Mouse (Mus musculus) liver, embryonic 13.5 days (tissue): ENCODE results near the gene Prep. TPM values are rescaled to one million over a fixed set of nuclear protein-coding genes. Genes with fewer than 3 reads are reported as not detected.

Source experiments
- ATAC-seq: fragments of 200-750 bp; cut with Nextera tagmentation; 2 replicates; pipeline ENCODE4 v1.8.0; 2017; ENCODE audit warnings: low read depth, mild to moderate bottlenecking, moderate number of reproducible peaks, moderate library complexity
- DNase-seq: peaks from one replicate; pipeline ENCODE4 v3.0.0; 2022
- H3K27ac ChIP-seq: fragments of 300-500 bp; sonication (generic); 2 replicates; pipeline ENCODE4 v1.5.1; 2015; ENCODE audit warnings: moderate library complexity, mild to moderate bottlenecking, inconsistent platforms
- H3K27me3 ChIP-seq: fragments of 300-500 bp; sonication (generic); 2 replicates; pipeline ENCODE4 v1.6.1; 2015; ENCODE audit warnings: mild to moderate bottlenecking, inconsistent platforms
- H3K36me3 ChIP-seq: fragments of 300-500 bp; sonication (generic); 2 replicates; pipeline ENCODE4 v1.6.1; 2015; ENCODE audit warnings: mild to moderate bottlenecking, inconsistent platforms
- H3K4me1 ChIP-seq: fragments of 300-500 bp; sonication (generic); replicated peaks from 2 replicates; pipeline ENCODE4 v1.6.1; 2015; ENCODE audit warnings: inconsistent platforms
- H3K4me2 ChIP-seq: fragments of 300-500 bp; sonication (generic); 2 replicates; pipeline ENCODE4 v1.6.1; 2015; ENCODE audit warnings: inconsistent platforms, mild to moderate bottlenecking, moderate library complexity
- H3K4me3 ChIP-seq: fragments of 300-500 bp; sonication (generic); replicated peaks from 2 replicates; pipeline ENCODE4 v1.5.1; 2015; ENCODE audit warnings: mild to moderate bottlenecking, inconsistent platforms
- H3K9ac ChIP-seq: fragments of 300-500 bp; sonication (generic); 2 replicates; pipeline ENCODE4 v1.6.1; 2015; ENCODE audit warnings: mild to moderate bottlenecking, inconsistent platforms
- H3K9me3 ChIP-seq: fragments of 300-500 bp; sonication (generic); replicated peaks from 2 replicates; pipeline ENCODE4 v1.6.1; 2016; ENCODE audit warnings: inconsistent platforms
- WGBS: fragments of 180-500 bp; shearing (Covaris S2); methylation state at CpG from one replicate; pipeline ENCODE4 v1.1.7; 2015; ENCODE audit not compliant: insufficient replicate concordance; 5-methylcytosine and 5-hydroxymethylcytosine counted together
- polyA plus RNA-seq: library from polyadenylated mRNA; unstranded; fragments of >200 nt; fragmentation: Nextera tagmentation; extraction: Ambion mirVana; gene quantifications from 2 replicates; pipeline ENCODE4 v1.2.1, GENCODE M21; 2015

The Prep gene
- polyA plus RNA-seq, 1 experiment from 2014 or later: 11.8 TPM

DNA sequence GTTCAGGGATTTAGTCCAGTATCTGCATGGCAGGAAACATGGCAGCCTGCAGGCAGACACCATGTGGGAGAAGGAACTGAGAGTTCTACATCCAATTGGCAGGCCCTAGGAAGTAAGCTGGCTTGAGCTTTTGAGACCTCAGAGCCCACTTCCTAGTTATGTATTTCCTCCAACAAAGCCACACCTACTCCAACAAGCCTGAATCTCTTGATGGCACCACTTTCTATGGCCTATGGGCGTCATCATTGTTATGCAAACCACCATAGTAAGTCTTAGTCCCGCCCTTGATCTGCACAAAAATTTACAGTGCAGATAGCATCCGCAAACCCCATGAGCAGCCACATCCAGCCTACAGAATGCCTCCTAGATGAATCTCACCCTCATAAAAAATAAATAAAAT is 54.6 kb downstream of the Prep start:
- Histone ChIP-seq H3K4me1 (no peaks in the 10 kb centered on the region), H3K36me3 (peaks cover 77% of the 10 kb centered on the region), H3K9me3 (no peaks in the 10 kb centered on the region), H3K9ac (no peak overlapping the region), H3K4me2 (no peak overlapping the region), H3K27ac (no peak overlapping the region), H3K27me3 (no peaks in the 10 kb centered on the region), H3K4me3 (no peak overlapping the region)
- no peak for DNase-seq
- ATAC-seq: no peak
- WGBS: 76% methylated on average over 3 of the region's 3 CpGs

DNA sequence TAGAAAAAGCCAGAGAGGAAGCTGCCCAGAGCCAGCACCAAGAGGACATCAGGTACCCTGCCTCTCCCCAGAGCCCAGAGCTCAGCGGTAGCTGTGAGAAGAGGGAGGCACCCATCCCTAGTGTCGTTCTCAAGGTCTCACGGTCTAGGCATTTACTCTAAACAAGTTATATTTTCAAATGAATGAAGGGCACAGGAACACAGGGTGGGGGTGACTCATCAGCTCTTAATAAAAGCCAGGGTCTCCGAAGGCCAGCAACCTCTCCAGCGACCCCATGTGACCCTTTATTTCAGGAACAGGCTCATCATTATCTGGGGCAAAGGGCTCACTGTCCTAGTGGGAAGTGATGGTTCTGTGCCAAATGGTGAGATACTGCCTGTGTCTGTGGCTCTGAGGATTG is 55.5 kb downstream of the Prep start:
- no peak overlapping the region for H3K27ac ChIP-seq
- peaks cover 74% of the 10 kb centered on the region for H3K36me3 ChIP-seq
- WGBS: 77% methylated on average over 5 of the region's 5 CpGs
- no peaks in the 10 kb centered on the region for H3K4me1 ChIP-seq
- no peak overlapping the region for H3K9ac ChIP-seq
- no peaks in the 10 kb centered on the region for H3K9me3 ChIP-seq
- DNase-seq (no peak), ATAC-seq (no peak)
- no peaks in the 10 kb centered on the region for H3K27me3 ChIP-seq
- H3K4me3 ChIP-seq: no peak overlapping the region
- H3K4me2 ChIP-seq: no peak overlapping the region

DNA sequence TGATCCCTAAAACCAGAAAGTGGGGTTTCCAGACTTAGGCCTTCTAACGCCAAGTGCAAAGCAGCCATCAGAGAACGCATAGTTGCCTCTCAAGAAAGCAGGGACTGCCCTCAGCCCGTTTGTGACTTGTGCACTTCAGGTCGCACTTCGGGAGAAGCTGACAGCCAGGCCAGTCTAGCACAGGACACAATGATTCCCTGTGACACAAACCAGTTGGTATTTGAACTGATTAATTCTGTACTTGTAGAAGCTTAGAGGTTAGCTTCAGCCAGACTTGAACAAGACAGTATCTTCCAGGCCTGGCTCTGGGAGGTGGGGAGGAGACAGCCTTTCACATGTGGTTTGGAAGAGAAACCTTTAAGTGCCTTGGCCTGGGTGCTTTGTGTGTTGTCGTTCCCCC is 56.0 kb downstream of the Prep start:
- Histone ChIP-seq H3K4me2 (no peak overlapping the region), H3K36me3 (peaks cover 75% of the 10 kb centered on the region), H3K9me3 (no peaks in the 10 kb centered on the region), H3K4me1 (no peaks in the 10 kb centered on the region), H3K4me3 (no peak overlapping the region), H3K9ac (no peak overlapping the region), H3K27me3 (no peaks in the 10 kb centered on the region), H3K27ac (no peak overlapping the region)
- DNase-seq (no peak), ATAC-seq (no peak)
- 75% methylated on average over 6 of the region's 6 CpGs for WGBS

DNA sequence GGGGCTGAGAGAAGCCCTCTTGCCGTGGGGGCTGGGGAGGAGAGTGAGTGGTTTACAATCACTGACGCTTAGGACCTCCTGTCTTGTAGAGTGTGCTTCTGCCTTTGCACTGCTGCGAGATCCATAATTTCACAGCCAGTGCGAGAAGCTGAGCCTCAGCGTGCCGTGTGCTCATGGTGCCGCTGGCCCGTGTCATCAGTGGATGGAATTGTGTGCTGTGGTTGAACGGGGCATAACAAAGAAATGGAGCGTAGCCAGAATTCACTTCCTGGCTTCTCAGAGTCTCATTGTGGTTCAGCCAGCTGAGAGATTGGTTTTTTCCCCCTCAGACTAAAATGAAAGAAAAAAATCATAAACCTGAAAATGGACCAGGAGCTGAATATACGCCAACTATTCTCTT is 62.1 kb downstream of the Prep start:
- H3K4me2 ChIP-seq: no peak overlapping the region
- no peak for DNase-seq
- no peak overlapping the region for H3K9ac ChIP-seq
- peaks cover 24% of the 10 kb centered on the region for H3K4me1 ChIP-seq
- H3K9me3 ChIP-seq: no peaks in the 10 kb centered on the region
- H3K36me3 ChIP-seq: peaks cover 49% of the 10 kb centered on the region
- H3K27ac ChIP-seq: no peak overlapping the region
- no peaks in the 10 kb centered on the region for H3K27me3 ChIP-seq
- no peak overlapping the region for H3K4me3 ChIP-seq
- 85% methylated on average over 11 of the region's 11 CpGs for WGBS
- ATAC-seq: no peak

DNA sequence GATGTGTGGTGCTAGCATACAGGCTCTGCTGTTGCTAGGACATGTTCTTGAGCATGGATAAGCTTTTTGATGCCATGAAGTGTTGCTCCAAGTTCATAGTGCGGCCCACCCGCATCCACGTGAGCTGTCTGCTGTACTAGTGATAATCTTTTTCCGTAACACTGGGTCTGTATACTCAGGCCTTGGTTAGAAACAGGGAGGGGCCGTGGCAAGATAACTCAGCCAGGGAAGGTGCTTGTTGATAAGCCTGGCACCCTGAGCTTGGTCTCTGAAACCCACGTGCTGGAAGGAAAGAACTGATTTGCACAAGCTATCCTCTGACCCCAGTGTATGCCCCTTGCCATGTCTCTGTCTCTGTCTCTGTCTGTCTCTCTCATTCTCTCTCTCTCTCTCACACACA is 63.0 kb downstream of the Prep start:
- Histone ChIP-seq H3K27ac (peak overlapping the region; percentile 44), H3K9ac (no peak overlapping the region), H3K36me3 (peaks cover 54% of the 10 kb centered on the region), H3K9me3 (no peaks in the 10 kb centered on the region), H3K27me3 (no peaks in the 10 kb centered on the region), H3K4me1 (peaks cover 24% of the 10 kb centered on the region), H3K4me2 (peak overlapping the region; percentile 15; the same call in 1 of the 2 replicates), H3K4me3 (no peak overlapping the region)
- WGBS: 12% methylated on average over 6 of the region's 6 CpGs
- ATAC-seq (peak; percentile 94), DNase-seq (peak; percentile 74)

DNA sequence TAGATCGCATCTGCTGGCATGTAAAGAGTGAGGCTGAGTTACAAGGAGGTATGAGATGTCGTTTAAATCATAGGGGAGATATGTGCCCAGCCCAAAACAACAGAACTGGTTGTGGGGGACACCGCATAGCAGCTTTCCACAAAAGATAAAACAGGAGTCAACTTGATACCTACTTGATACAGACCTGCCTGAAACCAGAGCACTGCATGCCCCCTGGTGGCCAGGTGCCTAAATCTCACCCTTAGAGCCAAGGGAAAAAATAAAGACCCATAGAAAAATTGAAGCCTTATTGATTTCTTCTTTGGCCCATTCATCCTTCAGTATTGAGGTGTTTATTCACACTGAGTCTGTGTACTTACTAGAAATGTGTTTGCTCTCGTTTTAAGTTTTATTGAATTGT is 65.4 kb downstream of the Prep start:
- no peak overlapping the region for H3K4me2 ChIP-seq
- no peak overlapping the region for H3K9ac ChIP-seq
- no peaks in the 10 kb centered on the region for H3K27me3 ChIP-seq
- H3K9me3 ChIP-seq: no peaks in the 10 kb centered on the region
- no peak overlapping the region for H3K4me3 ChIP-seq
- ATAC-seq (no peak), DNase-seq (peak; percentile 2)
- H3K27ac ChIP-seq: no peak overlapping the region
- H3K36me3 ChIP-seq: peaks cover 52% of the 10 kb centered on the region
- H3K4me1 ChIP-seq: peaks cover 24% of the 10 kb centered on the region
- 51% methylated on average over 4 of the region's 4 CpGs for WGBS

DNA sequence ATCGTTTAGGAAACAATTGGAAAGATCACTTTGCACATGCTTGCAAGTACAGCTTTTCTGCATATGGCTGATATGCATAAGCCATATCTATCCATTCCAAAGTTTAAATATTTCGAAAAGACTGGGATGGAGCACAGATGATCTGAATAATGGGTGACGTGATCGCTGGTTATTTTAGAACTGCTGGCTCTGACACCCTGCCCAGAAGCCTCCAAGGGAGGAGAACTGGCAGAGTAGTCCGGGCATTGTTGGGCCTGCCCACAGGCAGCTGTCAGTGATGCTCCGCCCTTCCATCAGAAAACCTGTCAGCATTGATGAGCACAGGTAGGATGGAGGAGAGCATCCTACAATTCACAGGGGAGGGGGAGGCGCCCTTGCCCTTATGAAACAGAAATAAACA is 69.8 kb downstream of the Prep start:
- H3K9ac ChIP-seq: no peak overlapping the region
- H3K27ac ChIP-seq: no peak overlapping the region
- no peaks in the 10 kb centered on the region for H3K9me3 ChIP-seq
- H3K27me3 ChIP-seq: no peaks in the 10 kb centered on the region
- WGBS: 74% methylated on average over 7 of the region's 7 CpGs
- peaks cover 3% of the 10 kb centered on the region; the same call in 1 of the 2 replicates for H3K4me1 ChIP-seq
- H3K4me3 ChIP-seq: no peak overlapping the region
- peaks cover 39% of the 10 kb centered on the region for H3K36me3 ChIP-seq
- ATAC-seq (no peak), DNase-seq (no peak)
- H3K4me2 ChIP-seq: no peak overlapping the region

DNA sequence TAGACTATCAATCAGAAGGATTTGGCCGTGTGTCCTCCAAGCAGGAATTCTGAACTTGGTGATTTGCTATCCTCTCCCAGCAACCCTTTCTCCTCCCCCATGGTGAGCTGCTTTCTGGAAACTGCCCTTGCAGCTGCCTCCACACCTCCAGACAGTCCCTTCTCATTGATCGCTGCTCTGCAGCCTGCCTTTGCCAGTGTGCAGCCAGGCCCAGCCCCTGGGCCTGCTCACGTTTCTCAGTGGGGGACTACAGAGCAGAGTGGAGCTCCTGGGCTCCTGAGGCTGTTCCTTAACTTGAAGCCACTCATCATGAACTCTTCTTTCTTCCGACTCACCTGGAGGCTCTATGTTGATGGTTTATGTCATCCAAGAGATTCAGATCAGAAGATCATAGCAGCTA is 72.9 kb downstream of the Prep start:
- ATAC-seq (no peak), DNase-seq (no peak)
- WGBS: 68% methylated on average over 4 of the region's 4 CpGs

DNA sequence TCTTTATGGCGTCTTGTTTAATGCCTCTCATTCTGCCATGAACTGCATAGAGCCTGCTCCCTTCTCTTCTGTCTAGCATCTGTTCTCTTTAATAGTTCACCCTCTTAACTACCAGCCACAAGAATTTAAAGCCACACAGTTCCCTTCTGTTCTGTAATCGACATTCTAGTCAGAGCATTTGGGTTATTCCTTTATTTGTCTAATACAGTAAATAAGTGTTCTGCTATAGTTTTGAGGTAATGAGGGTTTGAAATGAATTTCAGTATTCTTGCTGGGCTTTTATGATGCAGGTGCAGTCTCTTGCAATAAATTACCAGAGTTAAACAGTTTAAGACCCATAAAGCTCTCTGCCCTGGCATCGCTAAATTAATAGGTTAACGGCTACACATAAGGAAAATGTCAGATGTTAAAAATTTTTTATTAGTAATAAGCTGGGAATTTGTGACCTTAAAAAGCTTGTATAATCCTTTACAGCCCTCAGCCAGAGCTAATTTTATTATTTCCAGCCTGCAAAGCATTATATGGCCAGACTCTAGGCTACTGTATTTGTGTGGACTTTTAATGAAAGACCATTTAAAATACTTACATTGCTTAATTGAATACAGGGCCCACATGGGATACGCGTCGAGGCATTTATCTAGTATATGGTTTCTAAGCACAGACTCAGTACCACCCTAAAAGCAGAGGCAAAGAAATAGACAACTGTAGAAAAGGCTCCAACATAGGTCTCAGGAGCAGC is 73.6 kb downstream of the Prep start:
- peaks cover 13% of the 10 kb centered on the region; the same call in 1 of the 2 replicates for H3K36me3 ChIP-seq
- no peak for DNase-seq
- no peak for ATAC-seq
- no peaks in the 10 kb centered on the region for H3K27me3 ChIP-seq
- no peak overlapping the region for H3K9ac ChIP-seq
- H3K4me3 ChIP-seq: no peak overlapping the region
- no peak overlapping the region for H3K27ac ChIP-seq
- WGBS: 82% methylated on average over 7 of the region's 7 CpGs
- H3K4me1 ChIP-seq: no peaks in the 10 kb centered on the region
- no peaks in the 10 kb centered on the region for H3K9me3 ChIP-seq
- H3K4me2 ChIP-seq: no peak overlapping the region

More for the DNA sequence above, 72.9 kb downstream of the Prep start:
- no peaks in the 10 kb centered on the region for H3K9me3 ChIP-seq
- H3K4me2 ChIP-seq: no peak overlapping the region
- no peaks in the 10 kb centered on the region for H3K4me1 ChIP-seq
- H3K27me3 ChIP-seq: no peaks in the 10 kb centered on the region
- H3K4me3 ChIP-seq: no peak overlapping the region
- H3K36me3 ChIP-seq: peaks cover 20% of the 10 kb centered on the region
- no peak overlapping the region for H3K9ac ChIP-seq
- no peak overlapping the region for H3K27ac ChIP-seq

DNA sequence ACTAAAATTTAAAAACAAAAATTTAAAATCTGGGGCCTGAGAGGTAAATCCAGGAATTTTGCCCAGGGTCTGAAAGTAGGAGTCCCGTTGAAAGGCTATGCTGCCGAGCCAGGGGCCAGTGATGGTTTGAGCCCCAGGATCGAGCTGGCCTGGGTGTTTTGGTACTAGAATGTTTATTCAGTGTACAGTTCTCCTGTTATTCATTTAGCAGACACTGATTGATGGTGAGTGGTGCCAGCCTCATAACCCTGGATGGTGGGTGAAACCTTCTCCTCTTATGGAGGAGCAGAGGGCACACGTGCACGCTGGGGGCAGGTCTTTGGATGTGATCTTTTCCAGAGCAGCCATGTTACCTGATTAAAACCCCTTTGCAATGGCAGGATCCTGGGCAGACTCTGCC is 75.4 kb downstream of the Prep start:
- H3K27me3 ChIP-seq: no peaks in the 10 kb centered on the region
- no peak for DNase-seq
- H3K36me3 ChIP-seq: 0 out of 2 replicates have a peak, but pooled peaks cover 4% of the 10 kb centered on the region
- H3K27ac ChIP-seq: no peak overlapping the region
- peaks cover 13% of the 10 kb centered on the region for H3K4me1 ChIP-seq
- no peaks in the 10 kb centered on the region for H3K9me3 ChIP-seq
- ATAC-seq: no peak
- H3K4me3 ChIP-seq: no peak overlapping the region
- 86% methylated on average over 5 of the region's 5 CpGs for WGBS
- H3K9ac ChIP-seq: no peak overlapping the region
- H3K4me2 ChIP-seq: no peak overlapping the region

DNA sequence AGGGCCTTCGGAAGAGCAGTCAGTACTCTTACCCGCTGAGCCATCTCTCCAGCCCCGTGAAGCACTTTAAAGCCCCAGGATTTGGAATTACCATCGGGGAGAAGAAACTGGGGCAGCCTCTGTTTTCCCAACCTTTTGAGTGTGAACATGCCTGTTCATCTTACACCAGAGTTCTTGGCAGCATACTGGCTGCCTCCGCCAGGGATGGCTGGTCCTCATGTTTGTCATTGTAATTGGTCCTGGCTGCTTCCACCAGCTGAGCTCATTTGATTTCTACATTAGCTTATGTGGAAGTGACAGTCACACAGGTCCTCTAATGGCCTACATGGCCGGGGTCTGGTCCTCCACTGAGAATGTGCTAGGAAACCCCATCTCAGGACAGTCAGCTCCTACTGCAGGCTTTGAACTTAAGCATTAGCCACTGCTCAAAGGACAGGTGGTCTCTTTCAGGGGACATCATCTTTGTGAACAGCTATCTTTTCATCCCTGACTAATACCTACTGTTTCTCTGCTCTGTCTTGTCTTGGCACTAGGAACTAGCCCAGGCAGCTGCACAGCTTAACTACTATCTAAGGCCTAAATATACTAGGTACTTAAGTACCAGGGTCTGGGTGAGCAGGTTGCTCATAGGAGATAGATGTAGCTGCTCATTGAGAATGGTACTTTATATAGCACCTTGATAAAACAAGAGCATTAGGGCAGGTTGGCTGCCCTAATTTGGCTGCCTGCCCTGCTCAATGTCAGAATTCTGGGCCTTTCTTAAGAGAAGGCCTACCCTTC is 77.2 kb downstream of the Prep start:
- Histone ChIP-seq H3K9ac (no peak overlapping the region), H3K36me3 (peaks cover 13% of the 10 kb centered on the region), H3K4me2 (no peak overlapping the region), H3K27ac (no peak overlapping the region), H3K27me3 (no peaks in the 10 kb centered on the region), H3K4me3 (no peak overlapping the region), H3K4me1 (peaks cover 13% of the 10 kb centered on the region), H3K9me3 (no peaks in the 10 kb centered on the region)
- ATAC-seq (no peak), DNase-seq (no peak)
- 81% methylated on average over 6 of the region's 6 CpGs for WGBS
